Mouse (Mus musculus): ENCODE results near the gene Xrcc5.

DNA sequence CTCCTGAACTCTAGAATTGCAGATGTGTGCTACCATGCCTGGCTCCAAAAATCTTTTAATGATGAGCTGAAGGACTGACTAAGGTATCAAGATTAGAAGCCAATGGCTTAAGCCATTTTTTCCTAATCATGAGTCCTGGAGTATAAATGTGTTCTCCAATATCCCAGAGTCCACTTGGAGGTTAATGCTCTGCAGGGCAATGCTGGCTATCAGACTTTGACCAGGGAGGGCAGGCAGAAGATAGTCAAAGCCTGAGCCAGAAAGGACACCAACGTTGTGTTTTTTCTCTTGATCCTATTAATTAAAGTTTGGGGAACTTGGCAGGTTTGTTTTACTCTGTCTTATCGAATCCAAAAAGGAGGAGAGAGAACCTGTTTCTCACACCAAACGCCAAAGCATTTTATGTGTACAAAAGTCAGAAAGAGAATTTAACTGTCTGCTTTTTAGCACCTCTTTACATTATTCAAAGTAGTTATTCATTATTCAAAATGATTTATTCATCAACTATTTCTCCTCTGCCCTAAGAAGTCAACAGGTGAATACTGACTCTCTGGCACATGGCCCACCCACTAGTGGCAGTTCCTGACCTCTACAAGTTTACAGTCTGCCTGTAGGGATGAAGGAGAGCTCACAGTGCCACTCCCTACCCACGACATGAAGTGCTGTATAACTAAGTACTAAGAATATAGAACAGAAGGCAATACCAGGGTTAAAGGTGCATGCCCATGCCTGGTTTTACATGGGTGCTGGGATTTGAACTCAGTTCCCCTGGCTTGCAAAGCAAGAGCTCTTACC is 13.2 kb upstream of the Xrcc5 start:
- no peak for TF ChIP-seq HCFC1 (IDR thresholded peaks at IDR 0.05; ENCODE audit: low read depth, low read length)
- TF ChIP-seq POLR2A (IDR thresholded peaks at IDR 0.05; ENCODE audit: control insufficient read depth in 1 of 2, insufficient read depth in 1 of 2, low read depth in 1 of 2, low read length in 2 of 2, poor library complexity in 1 of 2): no peak
- TF ChIP-seq MAX (IDR thresholded peaks at IDR 0.05; ENCODE audit: low read length): no peak
- TF ChIP-seq SMC3 (IDR thresholded peaks at IDR 0.05; ENCODE audit: low read depth, low read length): no peak
- TF ChIP-seq E2F4 (IDR thresholded peaks at IDR 0.05; ENCODE audit: borderline replicate concordance, low read depth, low read length): no peak
- no peak for TF ChIP-seq CTCF (IDR thresholded peaks at IDR 0.05 in 2 of 3, conservative IDR thresholded peaks at IDR 0.05 in 1 of 3; ENCODE audit: control insufficient read depth in 1 of 3, insufficient read depth in 1 of 3, low read depth in 2 of 3, low read length in 3 of 3, poor library complexity in 1 of 3, severe bottlenecking in 1 of 3)
- no peak for TF ChIP-seq ETS1 (IDR thresholded peaks at IDR 0.05; ENCODE audit: low read depth, low read length)
- TF ChIP-seq MAZ (IDR thresholded peaks at IDR 0.05; ENCODE audit: low read depth, low read length): no peak

Data from MEL (cell line).